Mouse (Mus musculus) layer of hippocampus, adult 2 months (tissue): ENCODE measurements around the gene Daxx. TPM values are rescaled to one million over a fixed set of nuclear protein-coding genes. Genes with fewer than 3 reads are reported as not detected.

Experiments used
- DNase-seq, 2 experiments: peaks; one replicate each; pipeline ENCODE4 v3.0.0; 2022; ENCODE audit warnings: low spot score in 2 of 2
- H3K27ac ChIP-seq: fragments of 200-600 bp; 2 replicates; pipeline ENCODE4 v1.8.1; 2022
- H3K4me3 ChIP-seq: fragments of 200-600 bp; 2 replicates; pipeline ENCODE4 v1.8.1; 2022; ENCODE audit warnings: mild to moderate bottlenecking
- CTCF ChIP-seq: fragments of 200-600 bp; conservative IDR thresholded peaks from 2 replicates; pipeline ENCODE4 v1.8.1; 2022; ENCODE audit warnings: antibody characterized with exemption, mild to moderate bottlenecking, moderate library complexity
- total RNA-seq, 2 experiments: library from RNA; stranded (reverse); gene quantifications; 2 replicates each; pipeline ENCODE4 v1.2.3; 2021

Daxx gene
- total RNA-seq, 2 experiments from 2014 or later = 26.1 to 32.9 TPM

- Histone ChIP-seq H3K27ac (peak overlapping the region; percentile 96), H3K4me3 (peak overlapping the region; percentile 77)
- no peak for TF ChIP-seq CTCF
- DNase-seq = no peak
Observed at GRCm38 (mm10) chr17:33931159-33931866, 22.1 kb downstream of the Daxx start.

DNA sequence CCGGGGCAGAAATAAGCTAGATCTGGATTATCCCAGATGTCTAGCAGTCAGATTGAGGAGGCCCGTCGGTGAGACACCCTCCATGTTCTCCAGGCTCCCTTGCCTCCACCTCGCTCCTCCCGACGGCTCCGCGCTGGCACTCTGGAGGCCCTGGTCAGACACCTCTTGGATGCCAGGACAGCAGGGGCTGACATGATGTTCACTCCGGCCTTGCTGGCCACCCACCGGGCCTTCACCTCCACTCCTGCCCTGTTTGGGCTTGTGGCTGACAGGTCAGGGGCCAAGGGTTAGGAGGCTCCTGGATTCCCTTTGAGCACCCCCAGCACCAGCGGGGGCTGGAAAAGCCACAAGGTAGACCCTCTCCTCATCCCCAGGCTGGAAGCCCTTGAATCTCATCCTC is 22.7 kb downstream of the Daxx start:
- TF ChIP-seq CTCF = no peak
- Histone ChIP-seq H3K27ac (no peak overlapping the region), H3K4me3 (no peak overlapping the region)
- DNase-seq = no peak

DNA sequence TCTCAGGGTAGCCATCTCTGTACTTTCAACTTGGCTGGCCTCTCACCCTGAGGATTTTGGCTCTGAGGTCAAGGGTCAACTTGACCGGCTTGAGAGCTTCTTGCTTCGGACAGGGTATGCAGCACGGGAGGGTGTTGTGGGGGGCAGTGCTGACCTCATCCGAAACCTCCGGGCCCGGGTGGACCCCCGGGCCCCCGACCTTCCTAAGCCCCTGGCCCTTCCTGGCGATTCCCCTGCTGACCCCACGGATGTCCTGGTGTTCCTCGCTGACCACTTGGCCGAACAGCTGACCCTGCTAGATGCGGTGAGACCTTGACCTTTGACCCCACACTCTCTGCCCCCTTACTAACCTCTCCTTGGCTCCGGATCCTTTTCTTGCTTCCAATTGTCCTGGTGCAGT is 23.2 kb downstream of the Daxx start:
- DNase-seq = no peak
- no peak overlapping the region for H3K4me3 ChIP-seq
- no peak overlapping the region for H3K27ac ChIP-seq
- TF ChIP-seq CTCF = no peak

DNA sequence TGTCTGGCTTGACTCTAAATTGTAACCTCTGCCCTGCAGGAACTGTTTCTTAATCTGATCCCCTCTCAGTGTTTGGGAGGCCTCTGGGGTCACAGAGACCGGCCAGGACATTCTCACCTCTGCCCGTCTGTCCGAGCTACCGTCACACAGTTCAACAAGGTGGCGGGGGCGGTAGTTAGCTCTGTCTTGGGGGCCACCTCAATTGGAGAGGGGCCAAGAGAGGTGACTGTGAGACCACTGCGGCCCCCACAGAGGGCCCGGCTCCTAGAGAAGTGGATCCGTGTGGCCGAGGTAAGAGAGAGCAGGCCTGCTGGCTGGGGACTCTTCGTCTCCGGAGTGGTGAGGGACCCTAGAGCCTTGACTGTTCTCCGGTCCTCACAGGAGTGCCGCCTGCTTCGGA is 23.8 kb downstream of the Daxx start:
- Histone ChIP-seq H3K27ac (no peak overlapping the region), H3K4me3 (no peak overlapping the region)
- no peak for DNase-seq
- TF ChIP-seq CTCF = no peak

DNA sequence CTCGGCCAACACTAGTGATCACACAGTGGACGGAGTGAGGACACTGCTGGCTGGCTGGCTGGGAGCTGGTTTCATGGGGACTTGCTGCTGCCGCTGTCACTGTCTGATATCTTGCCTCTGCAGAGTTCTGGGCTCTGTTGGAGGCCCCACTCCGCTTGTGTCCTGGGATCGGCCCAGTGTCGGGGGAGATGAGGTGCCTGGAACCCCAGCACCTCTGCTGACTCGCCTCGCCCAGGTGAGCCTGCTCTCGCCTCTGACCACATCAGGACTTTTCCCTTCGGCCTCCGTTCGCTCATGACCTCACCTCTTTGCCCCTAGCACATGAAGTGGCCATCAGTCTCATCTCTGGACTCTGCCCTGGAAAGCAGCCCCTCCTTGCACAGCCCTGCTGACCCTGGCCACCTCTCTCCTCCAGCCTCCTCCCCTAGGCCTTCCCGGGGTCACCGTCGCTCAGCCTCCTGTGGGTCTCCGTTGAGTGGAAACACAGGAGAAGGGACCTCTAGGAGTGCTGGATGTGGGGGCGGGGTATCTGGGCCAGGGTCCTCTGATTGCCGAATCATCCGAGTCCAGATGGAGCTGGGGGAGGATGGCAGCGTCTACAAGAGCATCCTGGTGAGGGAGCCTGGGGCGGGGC is 26.3 kb downstream of the Daxx start:
- no peak for DNase-seq
- no peak for TF ChIP-seq CTCF
- no peak overlapping the region for H3K4me3 ChIP-seq
- H3K27ac ChIP-seq = peak overlapping the region; percentile 51; the same call in 1 of the 2 replicates

- H3K4me3 ChIP-seq = no peak overlapping the region
Observed at GRCm38 (mm10) chr17:33936993-33937392, 27.8 kb downstream of the Daxx start.

DNA sequence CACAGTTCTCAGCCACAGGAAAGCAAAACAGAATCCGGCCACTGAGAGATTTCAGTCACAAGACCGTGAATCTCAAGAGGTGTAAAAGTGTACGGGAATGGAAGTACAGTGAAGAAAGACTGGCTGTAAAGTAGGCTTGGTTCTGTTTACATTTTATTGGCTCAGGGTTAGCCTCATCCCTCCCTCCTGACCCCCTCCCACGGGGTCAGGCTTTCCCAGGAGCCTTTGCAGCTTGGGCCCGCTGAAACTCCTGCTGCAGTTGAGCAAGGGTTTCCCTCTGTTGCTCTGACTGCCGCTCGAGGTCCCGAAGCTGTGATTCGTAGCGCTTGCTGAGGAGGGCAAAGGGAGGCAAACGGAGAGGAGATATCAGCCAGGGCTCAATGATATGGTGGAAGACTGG is 29.6 kb downstream of the Daxx start:
- no peak overlapping the region for H3K27ac ChIP-seq
- DNase-seq = no peak
- TF ChIP-seq CTCF = no peak
- H3K4me3 ChIP-seq = no peak overlapping the region

More at GRCm38 (mm10) chr17:33936993-33937392, 27.8 kb downstream of the Daxx start:
- no peak for TF ChIP-seq CTCF
- no peak for DNase-seq
- no peak overlapping the region for H3K27ac ChIP-seq

DNA sequence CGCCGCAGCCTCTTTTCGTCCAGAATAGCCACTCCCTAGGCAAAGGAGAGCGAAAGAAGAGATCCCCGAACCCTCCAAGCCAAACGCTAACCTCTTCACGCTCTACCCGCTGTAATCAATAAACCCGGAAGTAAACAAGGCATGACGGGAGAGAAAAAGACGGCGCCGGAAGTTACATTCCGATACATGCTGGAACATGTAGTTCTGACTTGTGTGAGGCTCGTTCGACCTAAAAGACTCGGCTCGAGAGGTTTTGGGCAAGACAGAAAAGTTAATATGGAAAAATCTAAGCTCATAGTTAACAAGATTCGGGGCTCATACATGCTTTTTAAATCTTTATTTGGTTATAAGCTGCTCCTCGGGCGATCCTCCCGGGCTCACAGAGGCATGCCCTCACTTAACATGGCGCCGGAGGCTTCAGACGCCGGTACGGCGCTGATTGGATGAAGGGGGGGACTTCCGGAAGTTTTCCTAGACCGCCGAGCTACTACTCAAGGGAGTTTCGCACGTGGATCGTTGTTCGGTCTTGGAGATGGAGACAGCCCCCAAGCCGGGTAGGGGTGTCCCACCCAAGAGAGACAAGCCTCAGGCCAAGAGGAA is 31.1 kb downstream of the Daxx start, which contains the start of the genes Pfdn6 and Wdr46:
Gene Pfdn6, minus strand, starts transcription at position 138 of the 600 bp plus-strand sequence.
Gene Wdr46, plus strand, starts transcription at position 455 of the 600 bp plus-strand sequence.
- DNase-seq = peak; percentile 82 to 89
- TF ChIP-seq CTCF = no peak
- peak within 1 kb of the TSS; percentile 98 for H3K27ac ChIP-seq
- H3K4me3 ChIP-seq = peak within 1 kb of the TSS; percentile 62

- TF ChIP-seq CTCF = no peak
- peak overlapping the region; percentile 62 for H3K4me3 ChIP-seq
- peak overlapping the region; percentile 98; the same call in 1 of the 2 replicates for H3K27ac ChIP-seq
- DNase-seq = no peak
Observed at GRCm38 (mm10) chr17:33940981-33941380, 31.8 kb downstream of the Daxx start.

DNA sequence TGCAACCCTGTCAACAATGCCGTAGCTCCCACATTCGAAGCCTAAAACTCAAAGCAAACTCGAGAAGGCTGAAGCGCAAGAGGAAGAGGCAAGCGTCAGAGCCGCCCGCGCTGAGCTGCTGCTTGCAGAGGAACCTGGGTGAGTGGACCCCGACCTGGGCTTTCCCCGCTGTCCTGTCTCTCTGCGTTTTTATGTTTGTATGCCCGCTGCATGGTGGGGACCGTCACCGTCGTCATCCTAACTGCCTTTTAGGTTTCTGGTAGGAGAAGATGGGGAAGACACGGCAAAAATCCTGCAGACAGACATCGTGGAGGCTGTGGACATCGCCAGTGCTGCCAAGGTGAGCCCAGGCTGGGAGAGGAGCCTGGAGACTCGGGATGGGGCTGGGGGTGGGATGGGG is 32.2 kb downstream of the Daxx start:
- no peak for DNase-seq
- TF ChIP-seq CTCF = no peak
- Histone ChIP-seq H3K4me3 (peak overlapping the region; percentile 62), H3K27ac (no peak overlapping the region)

DNA sequence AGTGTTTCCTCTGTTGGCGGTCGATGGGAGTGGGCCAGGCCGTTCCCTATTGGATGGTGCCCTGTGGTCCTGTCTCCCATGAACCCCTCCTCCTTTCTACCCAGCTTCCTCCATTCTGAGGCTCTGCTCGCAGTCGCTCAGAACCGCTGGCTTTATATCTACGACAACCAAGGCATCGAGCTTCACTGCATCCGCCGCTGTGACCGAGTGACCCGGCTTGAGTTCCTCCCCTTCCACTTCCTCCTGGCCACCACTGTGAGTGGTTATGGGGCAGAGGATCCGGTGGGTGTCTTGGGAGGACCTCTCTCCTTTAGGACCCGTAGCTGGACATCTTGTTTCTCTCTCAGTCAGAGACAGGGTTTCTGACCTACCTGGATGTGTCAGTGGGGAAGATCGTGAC is 34.2 kb downstream of the Daxx start:
- Histone ChIP-seq H3K27ac (no peak overlapping the region), H3K4me3 (no peak overlapping the region)
- no peak for DNase-seq
- TF ChIP-seq CTCF = no peak

- no peak for DNase-seq
- Histone ChIP-seq H3K27ac (0 out of 2 replicates have a peak overlapping the region, but pooled peaks have one; percentile 7), H3K4me3 (no peak overlapping the region)
- no peak for TF ChIP-seq CTCF
Observed at GRCm38 (mm10) chr17:33947430-33948089, 38.3 kb downstream of the Daxx start.
